Mouse (Mus musculus) monocyte, adult 5-6 weeks (primary cell): ENCODE measurements around the gene Ccdc85c. TPM values are rescaled to one million over a fixed set of nuclear protein-coding genes. Genes with fewer than 3 reads are reported as not detected.

Experiments
- ATAC-seq: fragments of 153-309, 156-312 bp; replicated peaks from 2 replicates; pipeline ENCODE4 v1.8.0; 2017; ENCODE audit warnings: mild to moderate bottlenecking; ENCODE audit not compliant: low TSS enrichment, insufficient number of reproducible peaks, severe bottlenecking, poor library complexity, low FRiP score
- total RNA-seq: library from RNA; stranded (forward); fragments of 200-1000, 200-491, 200-594 nt; gene quantifications from 3 replicates; pipeline ENCODE4 v1.2.3, GENCODE M21; 2017

Ccdc85c gene
- total RNA-seq, 1 experiment from 2014 or later: not detected

DNA sequence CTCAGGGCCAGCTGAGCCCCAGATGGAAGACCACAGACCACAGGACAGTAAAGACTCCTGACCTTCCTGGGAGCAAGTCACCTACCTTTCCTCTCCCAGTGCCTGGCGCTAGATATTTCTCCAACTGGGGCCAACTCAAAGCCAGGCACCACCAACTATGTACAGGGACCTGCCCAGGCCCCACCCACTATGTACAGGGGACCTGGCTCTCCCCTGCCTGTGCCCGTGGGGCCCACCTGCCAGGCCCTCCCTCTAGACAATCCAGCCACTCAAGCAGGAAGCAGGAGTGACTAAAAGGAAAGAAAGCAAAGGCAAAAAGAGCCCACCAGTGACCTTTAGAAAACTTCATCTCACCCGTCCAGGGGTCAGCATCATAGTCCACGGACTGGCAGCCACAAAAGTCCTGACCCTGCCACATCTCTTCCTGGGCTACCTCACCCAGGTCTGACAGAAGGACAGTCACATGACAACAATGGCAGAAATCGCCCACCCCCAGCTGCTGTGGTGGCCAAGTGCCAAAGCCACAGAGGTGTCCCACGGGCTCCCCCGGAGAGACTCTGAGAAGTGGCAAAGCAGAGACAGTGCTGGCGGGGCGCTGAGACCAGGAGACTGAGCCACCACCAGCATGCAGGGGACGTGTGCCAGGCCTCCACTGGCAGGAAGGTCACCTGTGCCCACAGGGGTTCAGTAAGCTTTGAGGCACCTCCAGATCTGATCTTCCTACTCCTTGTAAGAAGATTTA, 28.3 kb downstream of the Ccdc85c start:
- ATAC-seq: no peak

DNA sequence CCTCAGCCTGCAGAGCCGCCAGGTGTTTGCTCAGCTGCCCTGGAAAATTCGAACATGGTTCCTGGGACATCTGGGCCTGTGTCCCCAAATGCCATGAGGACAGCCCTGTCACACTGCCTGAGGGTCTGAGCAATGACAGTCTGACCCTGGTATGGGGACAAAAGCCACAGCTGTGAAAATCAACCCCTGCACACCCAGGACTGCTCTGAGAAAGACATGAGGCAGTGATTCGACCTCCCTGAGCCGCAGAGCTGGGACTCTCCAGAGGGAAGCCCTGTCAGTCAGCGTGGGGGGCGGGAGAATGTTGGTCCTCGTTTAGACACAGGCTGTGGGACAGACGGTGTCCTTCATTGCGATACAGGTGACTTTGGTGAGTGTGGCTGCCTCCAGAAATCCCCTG, 29.6 kb downstream of the Ccdc85c start:
- no peak for ATAC-seq

- ATAC-seq: no peak
These were observed 30.4 kb downstream of the Ccdc85c start for GRCm38 (mm10) chr12:108244778-108245177.

GRCm38 (mm10) chr12:108242243-108242745, 32.9 kb downstream of the Ccdc85c start:
- ATAC-seq: no peak

DNA sequence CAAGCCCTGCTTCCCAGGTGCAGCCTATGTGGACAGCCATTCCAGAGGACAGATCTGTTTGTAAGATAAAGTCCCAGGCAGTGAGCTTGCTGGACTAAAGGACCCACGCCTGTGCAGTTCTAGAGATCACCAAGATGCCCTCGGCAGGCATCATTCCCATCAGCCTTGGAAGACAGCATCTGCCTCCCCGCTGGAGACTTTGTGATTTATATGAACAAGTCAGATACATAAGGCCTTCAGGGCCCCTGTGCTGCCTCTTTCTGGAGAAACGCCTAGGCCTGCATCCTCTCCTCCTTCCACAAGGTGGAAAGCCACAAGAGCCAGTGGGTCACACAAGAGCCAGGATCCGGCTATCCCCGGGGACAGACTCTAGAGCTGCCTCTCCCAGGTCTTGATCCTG, 33.6 kb downstream of the Ccdc85c start:
- no peak for ATAC-seq

- ATAC-seq: no peak
These were observed 34.2 kb downstream of the Ccdc85c start for GRCm38 (mm10) chr12:108240953-108241588.

- ATAC-seq: no peak
These were observed 34.8 kb downstream of the Ccdc85c start for GRCm38 (mm10) chr12:108240401-108240890.

DNA sequence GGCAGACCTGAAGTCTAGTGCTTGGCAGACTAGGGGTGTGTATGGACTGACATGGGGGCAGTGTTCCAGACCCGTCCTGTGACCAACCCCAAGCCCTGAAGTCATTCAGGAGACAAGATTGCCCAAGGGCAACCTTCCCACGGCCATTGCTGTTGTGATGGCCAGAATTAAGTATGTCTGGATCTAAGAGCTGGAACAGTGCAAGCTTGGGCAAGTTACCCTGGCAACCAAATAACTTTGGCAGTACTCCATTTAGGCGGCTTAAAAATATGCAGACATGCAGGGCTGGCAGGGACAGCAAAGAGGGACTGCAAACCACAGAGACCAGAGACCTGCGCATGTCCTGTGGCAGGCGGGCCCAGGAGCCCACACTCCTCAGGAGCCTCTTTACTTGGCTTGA, 35.8 kb downstream of the Ccdc85c start:
- ATAC-seq: no peak

DNA sequence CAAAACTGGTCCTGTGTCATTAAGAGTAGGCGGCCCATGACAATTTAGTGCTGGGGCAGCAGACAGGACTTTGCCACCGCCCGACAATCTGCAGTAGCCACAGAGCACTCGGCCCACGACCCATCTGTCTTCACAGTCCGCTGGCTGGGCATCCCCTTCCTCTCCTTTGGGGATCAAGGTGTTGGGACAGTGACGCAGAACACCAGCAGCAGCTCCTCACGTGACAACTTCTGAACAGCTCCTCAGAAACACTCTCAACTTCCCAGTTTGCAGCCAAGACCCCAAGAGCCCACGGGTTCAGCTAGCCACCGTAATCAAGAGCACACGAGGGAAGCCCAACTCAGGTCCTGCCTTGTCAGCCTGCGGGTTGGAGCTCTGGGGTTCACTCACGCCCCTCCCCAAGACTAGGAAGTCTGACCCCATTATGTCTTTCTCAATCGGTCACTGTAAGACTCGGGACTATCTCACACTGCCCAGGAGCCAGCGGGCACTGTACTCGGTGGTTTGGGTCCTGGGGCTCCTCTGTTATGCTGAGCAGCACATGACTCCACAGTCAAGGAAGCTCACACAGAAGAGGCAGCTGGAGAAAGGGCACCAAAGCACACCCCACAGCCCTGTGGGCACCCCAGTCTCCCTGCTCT, 36.7 kb downstream of the Ccdc85c start:
- no peak for ATAC-seq

GRCm38 (mm10) chr12:108237300-108238006, 37.8 kb downstream of the Ccdc85c start:
- ATAC-seq: no peak

GRCm38 (mm10) chr12:108235976-108236555, 39.2 kb downstream of the Ccdc85c start:
- no peak for ATAC-seq

- ATAC-seq: no peak
These were observed 40.2 kb downstream of the Ccdc85c start for GRCm38 (mm10) chr12:108234832-108235602.

GRCm38 (mm10) chr12:108233736-108234135, 41.5 kb downstream of the Ccdc85c start:
- no peak for ATAC-seq

- ATAC-seq: no peak
These were observed 43.3 kb downstream of the Ccdc85c start for GRCm38 (mm10) chr12:108231901-108232300.

GRCm38 (mm10) chr12:108230821-108231794, 44.1 kb downstream of the Ccdc85c start:
- ATAC-seq: no peak

DNA sequence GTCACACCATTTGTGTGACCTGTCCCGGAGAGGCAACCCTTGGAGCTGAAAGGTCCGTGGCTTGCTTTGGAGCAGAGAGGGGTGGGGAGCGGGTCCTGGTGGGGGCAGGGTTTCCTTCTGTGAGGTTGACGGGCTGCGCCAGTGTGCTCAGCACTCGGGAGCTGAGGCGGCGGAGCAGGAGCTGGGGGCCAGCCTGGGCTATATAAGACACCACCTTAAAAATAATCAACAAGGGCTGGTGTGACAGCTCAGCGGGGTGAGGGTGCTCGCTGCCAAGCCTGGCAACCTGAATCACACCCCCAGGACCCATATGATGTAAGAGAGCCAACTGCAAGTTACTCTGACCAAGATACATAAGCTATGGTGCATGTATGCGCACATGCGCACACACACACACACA, 45.1 kb downstream of the Ccdc85c start:
- ATAC-seq: no peak

DNA sequence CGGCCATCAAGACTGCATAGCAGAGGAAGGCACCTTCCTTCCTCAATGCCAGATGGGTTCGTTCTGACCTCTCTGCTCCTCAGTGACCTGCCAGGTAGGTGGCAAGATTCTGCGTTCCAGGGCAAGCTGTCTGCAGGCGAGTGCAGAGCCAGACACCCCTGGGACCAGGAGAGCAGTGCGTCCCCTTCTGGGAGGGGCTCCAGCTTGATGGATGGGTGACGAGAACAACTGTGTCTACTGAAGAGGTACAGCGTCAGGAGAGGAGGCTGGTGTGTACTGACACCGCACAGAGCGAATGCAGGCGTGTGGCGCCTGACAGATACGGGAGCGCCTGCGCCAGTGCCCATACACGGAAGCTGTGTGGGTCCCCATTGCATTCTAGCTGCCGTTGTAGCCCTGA, 47.7 kb downstream of the Ccdc85c start:
- no peak for ATAC-seq
